Mouse (Mus musculus) ovary, postnatal 10 days (tissue): Measurements from ENCODE around the gene Nudt3.
"Not testable (repeated sequence)": the region's sequence is repeated elsewhere in the genome, so short reads cannot be mapped to it uniquely, and the experiment has no call there.

Experiments used
- DNase-seq: peaks from one replicate; pipeline ENCODE4 v3.0.0; 2022; ENCODE audit warnings: low spot score

Gene Nudt3

GRCm38 (mm10) chr17:27623360-27624326 lies at the start of gene Nudt3:
Gene Nudt3, minus strand, starts transcription at chr17:27623495.
- peak; percentile 71 for DNase-seq

- no peak for DNase-seq
Observed at GRCm38 (mm10) chr17:27671720-27672119, 48.4 kb upstream of the Nudt3 start.

GRCm38 (mm10) chr17:27658767-27659166 lies 35.5 kb upstream of the Nudt3 start:
- no peak for DNase-seq

GRCm38 (mm10) chr17:27657123-27657522 lies 33.8 kb upstream of the Nudt3 start:
- no peak for DNase-seq

GRCm38 (mm10) chr17:27656414-27656813 lies 33.1 kb upstream of the Nudt3 start:
- no peak for DNase-seq

GRCm38 (mm10) chr17:27656011-27656399 lies 32.7 kb upstream of the Nudt3 start:
- DNase-seq = no peak

- DNase-seq = no peak
Observed at GRCm38 (mm10) chr17:27655089-27656010, 32.1 kb upstream of the Nudt3 start, which contains the start of gene Pacsin1. Gene Pacsin1, plus strand, starts transcription at chr17:27655509.

GRCm38 (mm10) chr17:27653253-27653959 lies 30.1 kb upstream of the Nudt3 start:
- no peak for DNase-seq

- DNase-seq = no peak
Observed at GRCm38 (mm10) chr17:27652046-27652790, 28.9 kb upstream of the Nudt3 start.

GRCm38 (mm10) chr17:27650586-27650985 lies 27.3 kb upstream of the Nudt3 start:
- no peak for DNase-seq

- no peak for DNase-seq
Observed at GRCm38 (mm10) chr17:27650160-27650559, 26.9 kb upstream of the Nudt3 start.

GRCm38 (mm10) chr17:27645807-27646206 lies 22.5 kb upstream of the Nudt3 start:
- DNase-seq = no peak

- no peak for DNase-seq
Observed at GRCm38 (mm10) chr17:27644572-27644971, 21.3 kb upstream of the Nudt3 start.

GRCm38 (mm10) chr17:27643756-27644155 lies 20.5 kb upstream of the Nudt3 start:
- DNase-seq = no peak

- DNase-seq = no peak
Observed at GRCm38 (mm10) chr17:27643101-27643500, 19.8 kb upstream of the Nudt3 start.

- no peak for DNase-seq
Observed at GRCm38 (mm10) chr17:27642491-27643062, 19.3 kb upstream of the Nudt3 start.

- DNase-seq = not testable (repeated sequence)
Observed at GRCm38 (mm10) chr17:27639851-27640250, 16.6 kb upstream of the Nudt3 start.

GRCm38 (mm10) chr17:27638921-27639332 lies 15.6 kb upstream of the Nudt3 start:
- no peak for DNase-seq

GRCm38 (mm10) chr17:27637333-27637732 lies 14.0 kb upstream of the Nudt3 start:
- no peak for DNase-seq

GRCm38 (mm10) chr17:27636132-27637020 lies 13.1 kb upstream of the Nudt3 start, which contains the start of gene Rps10:
Gene Rps10, minus strand, starts transcription at chr17:27636669.
- DNase-seq = no peak
